Mouse (Mus musculus) c-Kit-positive CD71-positive TER-119-negative erythroid progenitor cells, embryonic 14.5 days (primary cell): ENCODE data around the gene Sept5.

Experiments
- DNase-seq: peaks from one replicate; pipeline ENCODE4 v3.0.0-alpha.2; 2013; ENCODE audit warnings: low read depth

The Sept5 gene

DNA sequence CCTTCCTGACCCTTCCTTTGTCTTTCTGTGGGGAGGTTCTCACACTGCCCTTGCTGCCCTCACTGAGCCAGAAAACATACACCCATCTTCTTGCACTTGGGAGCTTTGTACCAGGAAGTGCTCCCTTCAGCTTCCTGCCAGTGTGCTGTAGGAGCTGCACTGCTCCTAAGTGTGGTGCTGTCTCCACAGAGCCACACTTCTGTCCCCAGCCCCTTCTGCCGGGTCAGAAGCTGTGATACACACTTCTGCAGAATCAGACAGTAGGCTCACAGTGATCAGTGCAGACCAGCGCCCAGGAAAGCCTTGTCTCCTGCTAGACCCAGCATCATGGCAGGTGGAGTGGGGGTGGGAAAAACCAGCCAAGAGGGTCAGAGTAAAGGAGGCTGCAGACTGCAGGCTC lies 3.1 kb upstream of the Sept5 start:
- DNase-seq = no peak

DNA sequence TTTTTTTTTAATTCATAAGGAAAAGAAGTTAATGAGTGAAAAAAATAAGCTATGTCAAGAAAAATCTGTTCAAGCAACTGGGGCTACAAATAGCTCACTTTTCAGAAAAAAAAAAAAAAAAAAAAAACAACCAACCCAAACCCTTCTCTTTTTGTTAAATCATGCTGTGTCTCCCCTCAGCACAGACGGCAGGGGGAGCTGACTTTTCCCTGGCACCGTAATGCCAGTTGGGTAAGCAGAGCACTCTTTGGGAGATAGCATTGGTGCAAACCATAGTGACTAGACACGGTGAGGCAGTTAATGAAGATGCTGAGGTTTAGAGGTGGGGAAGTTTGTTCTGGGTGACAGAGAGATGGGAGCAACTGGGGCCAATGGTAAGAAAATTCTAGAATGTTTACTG lies 2.3 kb upstream of the Sept5 start:
- DNase-seq = no peak

DNA sequence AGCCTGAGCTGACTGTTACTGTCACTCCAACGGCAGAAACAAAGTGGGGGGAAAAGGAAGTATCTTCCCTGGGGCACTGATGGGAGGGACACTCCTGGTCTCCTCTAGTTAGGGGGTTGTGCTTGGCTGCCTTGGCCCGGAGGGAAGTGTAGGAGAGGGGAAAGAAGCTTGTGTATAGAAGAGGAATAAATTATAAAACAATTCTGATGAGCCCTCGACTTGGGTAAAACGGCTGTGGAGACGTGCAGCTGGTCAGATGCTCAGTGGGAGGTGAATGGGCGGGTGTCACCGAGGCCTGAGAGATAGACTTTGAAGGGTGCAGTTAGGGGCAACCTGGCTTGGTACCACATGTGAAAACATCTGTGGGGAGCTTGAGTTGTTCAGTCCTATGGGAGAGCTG lies 1.4 kb upstream of the Sept5 start:
- no peak for DNase-seq

DNA sequence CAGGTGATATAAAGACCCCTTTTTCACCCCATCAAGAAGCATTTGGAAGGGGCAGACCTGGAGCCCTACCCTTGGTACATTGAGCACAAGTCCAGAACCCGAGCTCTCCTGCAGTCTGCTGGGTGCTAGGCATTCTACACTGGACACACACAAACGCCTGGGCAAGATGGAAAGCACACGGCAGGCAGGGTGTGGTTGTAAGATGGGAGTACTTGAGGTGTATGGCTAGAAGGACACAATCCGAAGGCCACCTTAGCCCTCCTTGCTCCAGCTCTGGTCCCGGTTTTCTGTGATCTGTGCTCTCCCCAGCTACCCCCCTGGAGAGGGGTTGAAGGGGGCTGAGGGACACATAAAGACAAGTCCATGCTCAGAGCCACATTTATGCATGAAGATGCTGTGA lies 537 bp upstream of the Sept5 start:
- DNase-seq = no peak

DNA sequence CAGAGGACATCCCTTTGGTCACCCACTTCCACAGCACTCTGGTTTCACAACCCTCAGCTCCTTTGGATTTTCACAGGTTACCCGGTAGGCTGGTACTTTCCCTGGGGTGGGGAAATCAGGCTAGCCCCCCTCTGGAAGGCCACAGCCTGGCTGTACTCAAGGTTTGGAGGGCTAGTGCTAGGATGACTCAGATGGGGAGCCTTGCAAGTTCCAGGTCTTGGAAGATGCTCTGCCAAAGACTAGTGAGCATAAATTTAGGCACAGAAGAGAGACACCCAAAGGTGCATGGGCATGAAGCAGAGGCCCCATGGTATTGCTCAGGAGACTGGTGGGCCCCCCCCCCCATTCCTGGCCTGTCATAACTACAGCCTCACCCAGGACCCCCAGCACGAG lies 810 bp downstream of the Sept5 start:
- no peak for DNase-seq

DNA sequence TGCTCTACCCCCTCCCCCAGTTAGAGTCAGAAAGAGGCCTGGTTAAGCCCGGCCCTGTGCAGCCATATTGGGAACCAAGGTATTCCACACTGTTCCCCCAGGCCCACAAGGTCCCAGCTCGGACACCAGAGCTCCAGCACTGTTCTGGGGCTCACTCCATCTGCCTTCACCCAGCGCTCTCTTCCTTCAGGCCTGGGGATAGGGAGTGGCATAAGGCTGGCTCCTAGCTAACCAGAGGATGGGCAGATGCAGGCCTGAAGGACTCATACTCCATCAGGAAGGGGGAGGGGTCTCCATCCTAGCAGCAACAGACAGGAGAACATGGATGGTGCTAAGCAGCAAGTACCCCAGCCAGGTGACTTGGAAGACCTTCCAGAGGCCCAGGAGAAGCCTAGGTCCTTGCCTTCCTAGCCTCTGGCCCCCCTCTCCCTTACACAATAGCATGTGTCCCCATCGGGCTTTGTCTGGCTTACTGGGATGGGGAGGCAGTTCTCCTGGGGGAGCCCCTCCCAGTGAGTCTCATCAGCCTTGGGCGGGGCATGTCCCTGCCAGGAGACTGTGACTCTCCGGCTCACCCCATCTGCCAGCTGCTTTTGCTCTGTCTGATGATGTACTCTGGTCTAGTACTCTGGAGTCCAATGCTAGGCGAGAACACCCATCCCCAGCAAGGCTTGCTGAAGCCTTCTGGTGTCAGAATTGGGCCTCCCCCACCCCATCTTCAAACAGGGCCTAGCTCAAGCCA lies 1.4 kb downstream of the Sept5 start:
- DNase-seq = no peak

DNA sequence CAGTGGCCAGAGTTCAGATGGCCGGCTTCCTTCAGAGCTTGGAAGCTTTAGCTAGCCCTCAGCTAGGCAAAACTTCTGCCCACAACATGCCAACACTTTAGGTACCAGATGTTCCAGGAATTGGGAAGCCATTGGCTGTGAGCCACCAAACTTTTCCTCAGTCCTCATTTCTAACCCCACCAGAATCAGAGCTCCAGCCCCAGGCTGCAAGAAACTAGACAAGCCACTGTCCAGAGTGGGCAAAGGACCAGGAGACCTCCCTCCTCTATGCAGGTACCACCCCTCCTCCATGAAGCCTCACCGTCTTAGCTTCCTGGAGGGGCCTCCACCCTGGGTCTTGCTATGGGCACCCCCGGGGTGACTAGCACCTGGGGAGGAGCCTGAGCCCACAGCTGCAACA lies 2.6 kb downstream of the Sept5 start:
- DNase-seq = no peak

DNA sequence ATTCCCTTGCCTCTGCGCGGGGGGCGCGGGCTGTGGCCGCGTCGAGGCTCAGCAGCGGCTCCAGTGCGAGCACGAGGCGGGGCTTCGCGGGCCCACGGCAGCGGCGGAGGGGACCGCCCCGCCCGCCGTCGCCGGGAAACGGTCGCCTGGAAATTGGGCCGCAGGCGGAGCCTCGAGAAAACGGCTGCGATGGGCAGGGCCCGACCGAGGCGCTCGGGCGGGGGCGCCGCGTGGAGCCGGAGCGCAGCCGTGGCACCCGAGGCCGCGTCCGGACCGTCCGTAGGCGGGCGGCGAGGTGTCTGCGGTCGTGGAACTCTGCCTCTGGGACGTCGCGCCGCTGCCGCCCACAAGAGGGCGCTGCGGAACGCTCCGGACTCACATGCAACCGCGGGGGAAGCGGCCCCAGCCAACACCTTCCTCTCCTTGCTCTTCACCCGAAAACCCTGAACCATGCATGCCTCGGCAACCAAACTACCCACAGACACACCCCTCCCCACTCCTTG lies 3.3 kb downstream of the Sept5 start, which contains the start of gene Gm49601:
TSS of gene Gm49601 (minus strand) at position 52 of the 503 bp plus-strand sequence.
- DNase-seq = peak; percentile 42

DNA sequence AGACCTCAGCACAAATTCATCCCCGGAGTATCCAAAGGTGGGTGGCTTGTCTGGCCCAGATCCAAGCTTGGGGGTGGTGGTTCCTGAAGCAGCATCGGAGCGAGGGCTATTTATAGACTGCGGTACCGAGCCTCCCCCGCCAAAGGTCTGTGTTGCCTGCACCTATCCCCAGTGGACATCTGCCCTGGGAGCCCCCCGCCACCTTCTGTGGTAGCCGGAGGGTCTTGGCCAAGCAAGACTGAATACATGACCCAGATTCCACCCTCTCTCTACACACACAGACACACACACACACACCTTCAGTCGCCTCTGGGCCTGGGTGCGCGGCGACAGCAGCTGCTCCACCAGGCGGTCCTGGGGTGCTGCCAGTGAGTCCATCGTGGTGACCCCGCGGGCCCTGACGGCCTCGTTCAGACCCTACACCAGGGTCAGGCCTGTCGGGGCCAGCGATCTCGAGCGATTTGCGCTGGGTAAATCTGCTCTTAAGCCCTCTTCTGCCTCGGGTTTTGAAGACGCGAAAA lies 3.9 kb downstream of the Sept5 start:
- DNase-seq = no peak

DNA sequence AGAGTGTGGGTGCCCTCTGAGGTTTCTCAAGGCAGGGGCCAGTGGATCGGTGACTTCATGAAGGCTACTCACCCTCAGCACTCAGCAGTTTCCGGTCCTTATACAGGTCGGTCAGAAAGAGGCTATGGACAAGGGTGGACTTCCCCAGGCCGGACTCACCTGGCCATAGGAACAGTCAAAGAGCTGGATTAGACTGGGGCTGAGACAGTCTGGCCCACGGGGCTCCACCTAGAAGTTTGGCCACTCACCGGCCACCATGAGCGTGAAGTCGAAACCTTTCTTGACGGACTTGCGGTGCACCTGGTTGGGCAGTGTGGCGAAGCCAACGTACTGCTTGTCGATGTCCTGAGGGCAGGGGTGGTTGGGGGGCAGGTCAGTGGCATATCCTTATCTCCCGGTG lies 4.7 kb downstream of the Sept5 start:
- DNase-seq = no peak

DNA sequence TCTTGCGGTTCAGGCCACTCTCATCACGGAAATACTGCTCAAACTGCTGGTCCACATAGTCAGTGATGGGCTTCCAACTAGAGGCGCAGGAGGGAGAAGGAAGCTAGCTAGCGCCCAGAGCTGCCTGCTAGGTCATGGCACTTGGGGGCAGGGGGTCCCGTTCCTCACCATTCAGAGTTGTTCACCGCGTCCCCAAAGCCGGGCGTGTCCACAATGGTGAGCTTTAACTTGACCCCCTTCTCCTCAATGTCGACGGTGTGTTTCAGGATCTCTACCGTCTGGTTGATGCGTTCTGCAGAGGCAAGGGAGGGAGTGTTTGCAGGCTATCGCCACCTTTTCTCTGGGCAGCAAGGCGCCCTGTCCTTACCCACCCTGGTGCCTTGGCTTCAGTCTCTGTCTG lies 5.1 kb downstream of the Sept5 start:
- no peak for DNase-seq

DNA sequence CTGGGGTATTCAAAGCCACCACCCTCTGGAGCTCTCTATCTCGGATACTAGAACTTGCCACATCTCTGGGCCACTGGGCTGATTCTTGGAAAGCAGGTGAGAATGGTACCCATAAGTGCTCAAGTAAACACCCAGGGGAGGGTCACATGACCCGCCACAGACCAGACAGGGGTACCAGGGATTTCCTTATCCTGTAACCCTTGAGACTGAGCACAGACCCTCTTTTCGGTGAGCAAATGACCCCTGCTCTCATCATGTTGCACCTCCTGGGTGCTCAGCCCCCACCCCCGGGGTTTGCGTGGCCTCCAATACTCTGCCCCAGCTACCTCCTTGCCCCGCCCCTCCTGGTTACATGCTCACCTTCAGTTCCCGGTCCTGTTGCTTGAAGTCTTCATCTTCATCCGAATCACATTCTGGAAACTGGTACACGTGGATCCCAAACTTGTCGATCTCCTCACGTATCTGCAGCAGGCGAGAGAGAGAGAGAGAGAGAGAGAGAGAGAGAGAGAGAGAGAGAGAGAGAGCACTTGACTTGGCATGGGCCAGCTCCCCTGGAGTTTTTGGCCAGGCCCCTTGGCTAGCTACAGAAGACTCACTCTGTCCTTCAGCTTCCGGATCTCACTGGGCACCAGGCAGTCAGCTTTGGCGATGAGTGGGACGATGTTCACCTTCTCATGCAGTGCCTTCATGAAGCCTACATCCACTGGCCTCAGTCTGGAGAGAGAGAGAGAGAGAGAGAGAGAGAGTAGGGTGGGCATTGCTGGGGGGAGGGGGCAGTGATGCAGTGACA lies 5.8 kb downstream of the Sept5 start:
- DNase-seq = no peak

DNA sequence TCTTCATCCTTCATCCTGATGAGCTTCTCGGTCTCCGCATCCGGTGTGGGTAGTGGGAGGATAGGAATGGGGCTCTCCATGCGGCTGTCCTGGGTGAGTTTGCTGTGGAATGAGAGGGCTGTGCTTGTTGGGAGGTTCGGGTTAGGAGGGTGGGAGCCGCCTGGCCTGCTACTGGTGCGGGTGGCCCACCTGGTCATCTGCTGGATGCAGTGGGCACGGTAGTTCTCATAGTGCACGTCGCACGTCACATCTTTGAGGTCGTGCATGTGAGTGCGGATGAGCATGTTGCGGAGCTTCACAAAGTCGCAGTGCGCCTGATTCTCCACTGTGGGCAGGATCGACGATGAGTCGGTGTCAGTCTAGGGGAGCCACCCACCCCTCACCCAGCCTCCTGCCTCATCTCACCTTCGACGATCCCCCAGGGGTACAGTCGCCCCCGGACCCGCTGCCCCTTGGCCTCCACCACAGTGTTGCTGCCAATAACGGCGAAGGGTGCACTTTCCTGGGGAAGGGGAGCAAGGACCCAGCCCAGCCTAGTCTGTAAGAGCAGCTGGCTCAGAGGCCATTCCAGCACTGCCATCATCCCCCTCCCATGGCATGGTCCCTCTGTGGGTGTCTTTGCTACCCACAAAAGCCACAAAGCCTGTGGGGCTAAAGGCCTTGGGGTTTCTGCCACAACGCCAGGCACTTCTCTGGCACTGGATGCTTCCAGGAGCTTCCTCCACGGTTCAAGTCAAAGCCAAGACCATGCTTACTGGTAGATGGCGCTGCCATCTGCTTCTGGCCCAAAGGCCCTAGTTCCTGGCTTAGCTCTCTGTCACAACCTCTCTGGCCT lies 6.6 kb downstream of the Sept5 start:
- DNase-seq = no peak

DNA sequence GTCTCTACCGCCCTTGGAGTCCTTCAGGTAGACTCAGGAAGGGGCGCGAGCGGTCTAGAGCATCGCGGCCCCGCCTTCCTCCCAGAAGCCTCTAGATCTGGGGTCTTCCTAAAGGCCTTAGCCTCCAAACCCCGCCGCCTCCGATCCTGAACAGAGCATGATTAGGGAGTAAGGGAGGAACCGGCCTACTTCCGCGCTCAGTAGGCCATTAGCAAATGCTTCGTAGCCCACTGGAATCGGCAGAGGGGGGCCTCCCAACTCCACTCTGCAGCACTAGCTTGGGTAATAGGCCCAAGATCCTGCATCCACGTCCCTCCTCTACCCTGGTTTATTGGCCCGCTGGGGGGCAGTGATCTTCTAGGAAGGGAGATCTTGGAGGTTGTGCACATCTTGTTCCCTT lies 7.7 kb downstream of the Sept5 start, which contains the start of gene Gp1bb:
TSS of gene Gp1bb (minus strand) at position 385 of the 400 bp plus-strand sequence.
- no peak for DNase-seq

DNA sequence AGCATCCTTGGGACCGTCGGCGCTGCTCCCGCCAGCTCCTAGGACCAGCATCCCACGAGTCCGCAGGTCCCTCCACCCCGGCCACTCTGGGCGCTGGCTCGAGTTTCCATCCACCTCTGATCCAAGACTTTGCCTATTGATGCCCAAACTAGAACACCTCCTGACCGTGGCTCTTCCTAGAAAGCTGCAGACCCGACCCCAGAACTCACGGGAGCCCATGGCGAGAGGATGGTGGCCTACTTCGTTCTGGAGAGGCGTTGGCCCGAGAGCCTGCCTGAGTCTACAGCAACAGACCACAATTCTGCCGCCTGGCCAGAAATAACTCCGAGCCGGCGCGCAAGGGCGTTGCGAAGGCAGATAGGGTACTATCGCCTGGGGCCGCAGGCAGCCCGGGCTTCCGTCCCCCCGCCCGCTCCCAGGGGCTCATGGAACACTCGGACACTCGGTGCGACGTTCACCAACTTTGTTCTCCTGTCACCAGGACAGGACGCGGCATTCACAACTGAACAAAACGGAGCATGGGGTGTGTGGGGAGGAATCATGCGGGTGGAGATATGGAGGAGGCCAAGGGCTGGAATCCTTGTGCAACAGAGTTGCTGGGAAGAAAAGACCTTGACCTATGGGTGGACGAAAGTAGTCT lies 8.3 kb downstream of the Sept5 start:
- no peak for DNase-seq

DNA sequence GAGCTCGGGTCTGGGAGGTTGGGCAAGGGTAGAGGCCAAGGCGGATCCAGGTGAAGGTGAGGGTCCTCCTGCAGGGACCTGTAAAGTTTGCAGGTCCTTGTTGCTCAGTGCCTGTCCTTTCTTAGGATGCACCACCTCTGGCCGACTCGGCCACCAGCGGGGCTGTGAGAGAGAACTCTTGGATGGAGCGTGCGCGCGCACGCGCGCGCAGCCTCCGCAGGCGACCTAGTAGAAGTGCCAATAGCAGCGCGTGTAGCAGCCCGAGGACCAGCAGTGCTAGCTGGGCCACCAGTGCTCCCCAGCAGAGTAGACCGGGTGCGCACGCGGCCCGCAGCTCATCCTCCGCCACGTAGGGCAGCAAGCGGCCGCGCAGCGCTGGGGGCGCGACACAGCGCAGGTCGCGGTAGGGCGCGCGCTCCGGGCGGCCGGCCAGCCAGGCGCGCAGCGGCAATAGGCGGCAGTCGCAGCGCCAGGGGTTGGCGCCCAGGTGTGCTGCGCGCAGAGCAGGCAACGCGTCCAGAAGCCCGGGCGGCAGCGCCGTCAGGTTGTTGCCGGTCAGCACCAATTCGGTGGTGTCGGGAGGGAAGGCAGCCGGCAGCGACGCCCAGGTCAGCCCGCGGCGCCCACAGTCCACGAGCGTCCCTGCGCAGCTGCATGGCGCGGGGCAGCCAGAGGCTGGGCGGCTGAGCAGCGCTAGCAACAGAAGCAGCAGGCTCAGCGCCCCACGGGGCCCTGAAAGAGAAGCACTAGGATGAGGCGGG lies 9.0 kb downstream of the Sept5 start:
- DNase-seq = no peak

DNA sequence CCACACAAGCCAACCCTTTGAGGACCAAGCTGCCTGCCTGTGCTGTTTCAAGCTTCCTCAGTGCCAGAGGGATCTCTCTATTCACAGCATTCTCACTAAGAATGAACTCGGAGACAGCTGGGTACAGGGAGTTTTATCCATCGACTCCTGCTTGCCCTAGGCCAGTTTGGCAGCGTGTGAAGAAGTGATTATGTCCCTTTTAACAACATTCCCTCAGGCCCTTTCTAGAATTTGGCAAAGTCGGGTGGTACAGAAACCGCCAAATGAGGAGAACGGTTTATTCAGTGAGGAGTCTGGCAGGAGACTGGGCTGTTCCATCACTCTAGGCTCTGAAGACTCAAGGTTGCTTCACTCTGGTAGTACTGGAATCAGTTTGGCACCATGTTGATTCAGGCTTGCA lies 9.6 kb downstream of the Sept5 start:
- no peak for DNase-seq

DNA sequence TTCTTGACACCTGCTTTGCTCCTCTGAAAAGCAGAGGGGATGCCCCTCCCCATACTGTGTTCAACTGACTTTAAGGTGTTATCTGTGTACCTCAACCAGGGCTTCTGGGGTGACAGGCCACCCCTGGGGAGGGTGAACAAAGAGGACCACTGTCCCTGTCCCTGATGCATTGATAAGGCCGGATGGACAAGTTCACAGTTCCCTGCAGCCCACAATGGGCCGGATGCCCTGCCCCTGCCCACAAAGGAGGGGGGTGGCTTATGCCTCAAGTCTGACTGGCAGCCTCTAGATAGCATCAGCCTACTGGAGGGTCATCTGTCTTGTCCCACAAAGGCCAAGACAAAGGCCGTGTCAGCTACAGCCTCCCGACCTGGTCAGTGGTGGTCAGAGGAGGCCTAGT lies 10.6 kb downstream of the Sept5 start:
- no peak for DNase-seq

DNA sequence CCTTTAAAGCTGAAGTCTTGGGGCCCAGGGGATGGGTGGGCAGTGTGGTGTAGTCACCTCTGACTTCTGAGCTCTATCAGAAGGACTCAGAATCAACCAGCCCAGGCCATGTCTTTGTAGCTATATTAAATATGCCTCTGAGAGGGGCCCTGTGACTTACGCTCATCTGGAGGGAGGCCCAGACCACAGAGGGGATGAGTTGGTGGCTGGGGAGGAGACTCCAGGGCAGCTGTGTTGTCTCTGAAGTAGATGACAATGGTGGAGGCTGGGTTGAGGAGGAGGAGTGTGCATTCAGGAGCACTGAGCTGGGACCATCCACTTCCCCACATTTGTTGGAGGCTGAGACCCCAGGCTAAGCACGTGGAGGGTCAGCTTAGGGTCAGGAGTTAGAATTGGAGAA lies 11.5 kb downstream of the Sept5 start:
- DNase-seq = no peak

DNA sequence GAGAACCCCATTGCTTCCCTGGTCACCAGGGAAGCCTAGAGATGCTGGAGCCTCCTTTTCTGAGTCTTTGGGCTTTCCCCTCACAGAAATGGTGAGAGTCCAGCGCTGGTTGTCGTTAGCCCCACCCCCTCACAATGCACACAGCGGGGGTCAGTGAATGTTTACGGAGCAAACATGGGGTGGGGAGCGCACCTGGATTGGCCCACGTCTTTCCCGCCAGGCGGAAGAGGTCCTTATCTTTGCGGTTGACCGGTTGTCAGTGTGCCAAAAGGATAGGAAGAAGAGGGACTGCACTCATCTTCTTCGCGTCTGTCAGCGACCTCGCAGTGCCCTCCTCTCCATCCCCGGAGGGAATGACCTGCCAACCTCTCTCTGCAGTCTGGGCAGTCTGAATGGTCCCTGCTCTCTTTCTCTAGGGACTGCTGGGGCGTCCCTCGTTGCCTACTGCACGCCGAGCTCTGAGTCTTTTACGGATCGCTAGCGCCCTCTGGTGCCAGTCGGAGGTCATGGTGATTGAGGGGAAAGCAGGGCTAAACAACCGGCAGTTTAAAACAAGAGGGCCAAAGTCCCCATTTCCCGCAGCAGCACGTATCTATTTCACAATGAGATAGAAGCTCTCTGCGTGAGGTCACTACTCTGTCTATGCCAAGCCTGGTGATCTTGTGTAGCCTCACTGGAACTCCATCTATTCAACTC lies 12.2 kb downstream of the Sept5 start:
- peak; percentile 72 for DNase-seq
